20 mouse cellular contexts compared by ENCODE assay signal in genomic region chr8:127849926-127850325, GRCm38 (mm10).
DNase-seq lines count a peak whose midpoint lies in the region; ATAC-seq and TF ChIP-seq lines count a peak whose summit lies in the region.
"Had no signal": no experiment of that assay in that cellular context is flagged by ENCODE, and none has a peak within 500 bp of the region (broad histone marks: within the 10 kb centered on the region; RNA-seq: fewer than 3 reads in every experiment).

No protein-coding gene starts in this region.

- peak; percentile 20 for DNase-seq in gastrocnemius, adult 2 months
- no peak for DNase-seq in gastrocnemius, postnatal 10 days
- DNase-seq in kidney, adult 2 months: peak; percentile 81
- peak; percentile 13 for DNase-seq in brain, adult 2 months (ENCODE audit: low read depth, low spot score)
- DNase-seq in lung, postnatal 25 days (ENCODE audit: low spot score): peak; percentile 73
- no peak for DNase-seq in midbrain, embryonic 11.5 days (ENCODE audit: low spot score, missing footprints)
- DNase-seq: adrenal gland, adult 8-10 months; cerebellum, adult 18-20 months; left cerebral cortex, postnatal 4 days; lung, embryonic 14.5 days; retina, postnatal 1 day; right cerebral cortex, postnatal 4 days; thymus, postnatal 25 days had no signal

- H3K4me1 ChIP-seq in kidney, adult 2 months (ENCODE audit: control insufficient read depth, insufficient read depth, low read length): peaks cover 3% of the 10 kb centered on the region; the same call in 1 of the 2 replicates
- no peaks in the 10 kb centered on the region for H3K4me1 ChIP-seq in kidney, embryonic 14.5 days (ENCODE audit: control insufficient read depth, insufficient read depth, low read length)
- no peaks in the 10 kb centered on the region for H3K4me1 ChIP-seq in midbrain, embryonic 11.5 days (ENCODE audit: control insufficient read depth, insufficient read depth, low read length)
- H3K4me1 ChIP-seq: embryonic facial prominence, embryonic 10.5 days; hindbrain, embryonic 10.5 days; midbrain, embryonic 10.5 days had no signal

- no peak overlapping the region for H3K9ac ChIP-seq in kidney, embryonic 14.5 days (ENCODE audit: low read depth, low read length)
- no peak overlapping the region for H3K9ac ChIP-seq in midbrain, embryonic 11.5 days (ENCODE audit: low read length)
- H3K9ac ChIP-seq: lung, embryonic 14.5 days had no signal

- intact Hi-C loops in gastrocnemius, adult 2 months (cut with DNase I): no loop called here

- H3K27ac ChIP-seq in gastrocnemius, adult 2 months: peak overlapping the region; percentile 67
- peak overlapping the region; percentile 76 for H3K27ac ChIP-seq in kidney, adult 2 months (ENCODE audit: insufficient read depth, low read depth, low read length)
- H3K27ac ChIP-seq in kidney, embryonic 14.5 days (ENCODE audit: low read depth, low read length): no peak overlapping the region
- no peak overlapping the region for H3K27ac ChIP-seq in midbrain, embryonic 11.5 days (ENCODE audit: low read depth, low read length)
- H3K27ac ChIP-seq: embryonic facial prominence, embryonic 10.5 days; hindbrain, embryonic 10.5 days; layer of hippocampus, adult 2 months; midbrain, embryonic 10.5 days had no signal

- TF ChIP-seq POLR2A in kidney, adult 2 months (IDR thresholded peaks at IDR 0.05; ENCODE audit: low read depth, low read length): no peak

- H3K4me2 ChIP-seq in kidney, embryonic 14.5 days (replicated peaks; ENCODE audit: low read depth, low read length): no peak overlapping the region
- no peak overlapping the region for H3K4me2 ChIP-seq in midbrain, embryonic 11.5 days
- H3K4me2 ChIP-seq: lung, embryonic 14.5 days had no signal

- no peaks in the 10 kb centered on the region for H3K9me3 ChIP-seq in kidney, embryonic 14.5 days (ENCODE audit: control insufficient read depth, low read length)
- no peaks in the 10 kb centered on the region for H3K9me3 ChIP-seq in midbrain, embryonic 11.5 days (ENCODE audit: control insufficient read depth, low read length)
- H3K9me3 ChIP-seq: embryonic facial prominence, embryonic 10.5 days; hindbrain, embryonic 10.5 days; midbrain, embryonic 10.5 days had no signal

- TF ChIP-seq CTCF in gastrocnemius, adult 2 months (IDR thresholded peaks at IDR 0.05): no peak
- no peak for TF ChIP-seq CTCF in kidney, adult 2 months (conservative IDR thresholded peaks at IDR 0.05; ENCODE audit: insufficient read depth, insufficient read length, low read depth, low read length)

- no peak overlapping the region for H3K4me3 ChIP-seq in gastrocnemius, adult 2 months
- no peak overlapping the region for H3K4me3 ChIP-seq in kidney, adult 2 months (ENCODE audit: insufficient read depth, low read depth, low read length)
- no peak overlapping the region for H3K4me3 ChIP-seq in kidney, embryonic 14.5 days (ENCODE audit: low read length)
- H3K4me3 ChIP-seq in midbrain, embryonic 11.5 days (ENCODE audit: low read depth, low read length): no peak overlapping the region
- H3K4me3 ChIP-seq: embryonic facial prominence, embryonic 10.5 days; erythroblast, embryonic 14.5 days; hindbrain, embryonic 10.5 days; layer of hippocampus, adult 2 months; midbrain, embryonic 10.5 days had no signal

- no peaks in the 10 kb centered on the region for H3K36me3 ChIP-seq in kidney, adult 2 months (ENCODE audit: control insufficient read depth, insufficient read depth, low read length)
- H3K36me3 ChIP-seq in kidney, embryonic 14.5 days (ENCODE audit: control insufficient read depth, insufficient read depth, low read length): no peaks in the 10 kb centered on the region
- no peaks in the 10 kb centered on the region for H3K36me3 ChIP-seq in midbrain, embryonic 11.5 days (ENCODE audit: control insufficient read depth, insufficient read depth, low read length)
- H3K36me3 ChIP-seq: embryonic facial prominence, embryonic 10.5 days; hindbrain, embryonic 10.5 days; midbrain, embryonic 10.5 days had no signal

- no peaks in the 10 kb centered on the region for H3K27me3 ChIP-seq in kidney, adult 2 months (replicated peaks; ENCODE audit: control insufficient read depth, insufficient read depth, low read length)
- no peaks in the 10 kb centered on the region for H3K27me3 ChIP-seq in kidney, embryonic 14.5 days (ENCODE audit: control insufficient read depth, insufficient read depth, low read length)
- no peaks in the 10 kb centered on the region for H3K27me3 ChIP-seq in midbrain, embryonic 11.5 days (ENCODE audit: control insufficient read depth, insufficient read depth, low read length)

- ATAC-seq in kidney, embryonic 14.5 days (ENCODE audit: low FRiP score, low TSS enrichment): no peak
- ATAC-seq in midbrain, embryonic 11.5 days (ENCODE audit: low FRiP score): no peak
- ATAC-seq: forebrain, embryonic 14.5 days had no signal

Comparison
In these comparisons a context has a peak if more than half of its experiments do, and no peak if none do; other contexts are left out.
1. DNase-seq: peak in gastrocnemius, adult 2 months (single experiment), kidney, adult 2 months (single experiment), brain, adult 2 months (single experiment) and lung, postnatal 25 days (single experiment); none in gastrocnemius, postnatal 10 days (single experiment) and midbrain, embryonic 11.5 days (single experiment).
2. H3K27ac ChIP-seq: peak in gastrocnemius, adult 2 months (single experiment) and kidney, adult 2 months (single experiment); none in kidney, embryonic 14.5 days (single experiment) and midbrain, embryonic 11.5 days (single experiment).